Mouse (Mus musculus) hindbrain, embryonic 14.5 days (tissue): Measurements from ENCODE around the gene Vezt. TPM values are rescaled to one million over a fixed set of nuclear protein-coding genes. Genes with fewer than 3 reads are reported as not detected.

Source experiments
- ATAC-seq: fragments of 200-750 bp; cut with Nextera tagmentation; 2 replicates; pipeline ENCODE4 v1.8.0; 2017; ENCODE audit warnings: moderate number of reproducible peaks, mild to moderate bottlenecking, moderate TSS enrichment, moderate library complexity; ENCODE audit not compliant: low FRiP score
- DNase-seq: peaks from one replicate; pipeline ENCODE4 v3.0.0-alpha.2; 2015; ENCODE audit warnings: low spot score
- H3K27ac ChIP-seq: fragments of 300-500 bp; sonication (generic); 2 replicates; pipeline ENCODE4 v1.5.1; 2014; ENCODE audit warnings: mild to moderate bottlenecking, moderate library complexity
- H3K27me3 ChIP-seq: fragments of 300-500 bp; sonication (generic); 2 replicates; pipeline ENCODE4 v1.6.1; 2014; ENCODE audit warnings: mild to moderate bottlenecking, low read length, mixed read lengths; ENCODE audit not compliant: control insufficient read depth, insufficient read depth
- H3K36me3 ChIP-seq: fragments of 300-500 bp; sonication (generic); replicated peaks from 2 replicates; pipeline ENCODE4 v1.6.1; 2014; ENCODE audit not compliant: control insufficient read depth, insufficient read depth
- H3K4me1 ChIP-seq: fragments of 300-500 bp; sonication (generic); replicated peaks from 2 replicates; pipeline ENCODE4 v1.6.1; 2014; ENCODE audit warnings: antibody characterized with exemption, low read length, mixed read lengths; ENCODE audit not compliant: control insufficient read depth, insufficient read depth
- H3K4me2 ChIP-seq: fragments of 300-500 bp; sonication (generic); replicated peaks from 2 replicates; pipeline ENCODE4 v1.6.1; 2014; ENCODE audit warnings: mild to moderate bottlenecking, moderate library complexity
- H3K4me3 ChIP-seq: fragments of 300-500 bp; sonication (generic); replicated peaks from 2 replicates; pipeline ENCODE4 v1.5.1; 2014; ENCODE audit warnings: mild to moderate bottlenecking, low read length
- H3K9ac ChIP-seq: fragments of 300-500 bp; sonication (generic); 2 replicates; pipeline ENCODE4 v1.6.1; 2014
- H3K9me3 ChIP-seq: fragments of 300-500 bp; sonication (generic); 2 replicates; pipeline ENCODE4 v1.6.1; 2016; ENCODE audit warnings: low read length; ENCODE audit not compliant: control insufficient read depth
- WGBS: fragments of 180-500 bp; shearing (Covaris S2); extraction: QIAGEN DNeasy Blood & Tissue Kit; methylation state at CpG from one replicate; pipeline ENCODE4 v1.1.7; 2014; 5-methylcytosine and 5-hydroxymethylcytosine counted together
- polyA plus RNA-seq: library from polyadenylated mRNA; unstranded; fragments of >200 nt; fragmentation: Nextera tagmentation; extraction: Ambion mirVana; gene quantifications from 2 replicates; pipeline ENCODE4 v1.2.1, GENCODE M21; 2014

Vezt gene
- polyA plus RNA-seq, 1 experiment from 2014 or later, result 56.5 TPM

DNA sequence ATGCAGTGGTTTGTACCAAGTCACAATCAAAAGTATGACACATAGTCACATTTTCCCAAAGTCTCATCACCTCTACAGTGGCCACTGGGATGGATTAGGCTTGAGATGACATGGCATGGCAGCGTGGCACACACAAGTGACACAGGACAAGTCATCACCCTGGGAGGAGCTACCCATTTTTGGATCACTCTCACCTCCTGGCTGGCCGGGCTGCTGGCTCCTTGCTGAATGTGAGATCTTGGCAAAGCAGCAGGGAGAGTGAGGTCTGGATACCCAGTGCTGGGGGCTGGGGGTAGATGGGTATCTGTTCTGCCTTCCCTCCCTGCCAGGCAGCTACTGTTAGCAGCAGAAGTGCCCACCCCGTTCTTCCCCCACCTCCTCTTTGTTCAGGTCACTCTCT is 31.3 kb upstream of the Vezt start:
- WGBS, result 81% methylated on average over 3 of the region's 3 CpGs

GRCm38 (mm10) chr10:94062357-94062756 is 26.7 kb upstream of the Vezt start:
- H3K36me3 ChIP-seq, result no peaks in the 10 kb centered on the region
- no peaks in the 10 kb centered on the region for H3K9me3 ChIP-seq
- no peak overlapping the region for H3K9ac ChIP-seq
- no peak for DNase-seq
- no peak overlapping the region for H3K4me3 ChIP-seq
- no peaks in the 10 kb centered on the region for H3K27me3 ChIP-seq
- 70% methylated on average over 5 of the region's 5 CpGs for WGBS
- ATAC-seq, result no peak
- H3K4me2 ChIP-seq, result no peak overlapping the region
- no peak overlapping the region for H3K27ac ChIP-seq
- H3K4me1 ChIP-seq, result no peaks in the 10 kb centered on the region

More for the DNA sequence above, 31.3 kb upstream of the Vezt start:
- H3K9ac ChIP-seq, result no peak overlapping the region
- no peak for DNase-seq
- no peaks in the 10 kb centered on the region for H3K36me3 ChIP-seq
- no peak for ATAC-seq
- no peak overlapping the region for H3K4me2 ChIP-seq
- H3K27me3 ChIP-seq, result no peaks in the 10 kb centered on the region
- H3K4me1 ChIP-seq, result no peaks in the 10 kb centered on the region
- H3K4me3 ChIP-seq, result no peak overlapping the region
- H3K9me3 ChIP-seq, result no peaks in the 10 kb centered on the region
- no peak overlapping the region for H3K27ac ChIP-seq

GRCm38 (mm10) chr10:94060190-94060589 is 24.6 kb upstream of the Vezt start:
- H3K27ac ChIP-seq, result no peak overlapping the region
- WGBS, result 84% methylated on average over 8 of the region's 8 CpGs

GRCm38 (mm10) chr10:94059618-94060055 is 24.0 kb upstream of the Vezt start:
- Histone ChIP-seq H3K4me2 (no peak overlapping the region), H3K27me3 (no peaks in the 10 kb centered on the region), H3K4me1 (no peaks in the 10 kb centered on the region), H3K9me3 (no peaks in the 10 kb centered on the region), H3K36me3 (no peaks in the 10 kb centered on the region), H3K4me3 (no peak overlapping the region), H3K9ac (no peak overlapping the region), H3K27ac (no peak overlapping the region)
- DNase-seq, result no peak
- WGBS, result 94% methylated on average over 8 of the region's 8 CpGs
- no peak for ATAC-seq

More at GRCm38 (mm10) chr10:94060190-94060589, 24.6 kb upstream of the Vezt start:
- no peaks in the 10 kb centered on the region for H3K9me3 ChIP-seq
- H3K4me3 ChIP-seq, result no peak overlapping the region
- no peak overlapping the region for H3K4me2 ChIP-seq
- no peaks in the 10 kb centered on the region for H3K4me1 ChIP-seq
- DNase-seq (no peak), ATAC-seq (no peak)
- H3K9ac ChIP-seq, result no peak overlapping the region
- no peaks in the 10 kb centered on the region for H3K27me3 ChIP-seq
- no peaks in the 10 kb centered on the region for H3K36me3 ChIP-seq

GRCm38 (mm10) chr10:94056487-94056886 is 20.9 kb upstream of the Vezt start:
- no peak for DNase-seq
- 81% methylated on average over 6 of the region's 6 CpGs for WGBS
- Histone ChIP-seq H3K27ac (no peak overlapping the region), H3K9me3 (no peaks in the 10 kb centered on the region), H3K27me3 (no peaks in the 10 kb centered on the region), H3K4me2 (no peak overlapping the region), H3K4me3 (no peak overlapping the region), H3K4me1 (no peaks in the 10 kb centered on the region), H3K9ac (no peak overlapping the region), H3K36me3 (no peaks in the 10 kb centered on the region)
- no peak for ATAC-seq

- Histone ChIP-seq H3K36me3 (0 out of 2 replicates have a peak, but pooled peaks cover 3% of the 10 kb centered on the region), H3K4me3 (no peak overlapping the region), H3K9ac (no peak overlapping the region), H3K9me3 (no peaks in the 10 kb centered on the region), H3K4me1 (no peaks in the 10 kb centered on the region), H3K27ac (no peak overlapping the region), H3K27me3 (no peaks in the 10 kb centered on the region), H3K4me2 (no peak overlapping the region)
- WGBS, result 89% methylated on average over 5 of the region's 5 CpGs
- no peak for DNase-seq
- no peak for ATAC-seq
Observed at GRCm38 (mm10) chr10:94050736-94051135, 15.1 kb upstream of the Vezt start.

DNA sequence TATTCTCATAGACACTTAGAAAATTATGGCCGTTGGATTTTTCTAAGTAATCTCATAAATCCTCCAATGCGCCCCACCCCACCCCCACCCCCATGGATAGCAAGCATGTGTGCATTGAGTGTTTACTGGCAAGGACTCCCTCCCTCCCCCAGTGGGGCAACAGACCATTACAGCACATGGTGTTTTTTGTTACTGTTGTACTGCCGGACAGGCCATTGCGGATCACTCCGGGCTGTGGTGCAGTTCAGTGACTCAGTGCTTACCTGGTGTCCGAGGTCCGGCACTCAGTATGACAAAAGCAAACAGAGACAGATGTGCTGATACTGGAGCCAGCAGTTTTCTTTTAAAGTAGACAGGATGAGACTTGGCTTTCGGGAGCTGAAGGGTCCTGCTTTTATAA is 13.5 kb upstream of the Vezt start:
- Histone ChIP-seq H3K27me3 (no peaks in the 10 kb centered on the region), H3K9me3 (no peaks in the 10 kb centered on the region), H3K36me3 (peaks cover 6% of the 10 kb centered on the region; the same call in 1 of the 2 replicates), H3K4me1 (no peaks in the 10 kb centered on the region), H3K27ac (no peak overlapping the region), H3K4me2 (no peak overlapping the region), H3K4me3 (no peak overlapping the region), H3K9ac (no peak overlapping the region)
- WGBS, result 78% methylated on average over 8 of the region's 8 CpGs
- ATAC-seq, result no peak
- no peak for DNase-seq

- DNase-seq, result no peak
- no peaks in the 10 kb centered on the region for H3K9me3 ChIP-seq
- H3K4me1 ChIP-seq, result no peaks in the 10 kb centered on the region
- H3K27me3 ChIP-seq, result no peaks in the 10 kb centered on the region
- no peak overlapping the region for H3K4me3 ChIP-seq
- no peak overlapping the region for H3K27ac ChIP-seq
- no peak overlapping the region for H3K9ac ChIP-seq
- ATAC-seq, result no peak
- H3K36me3 ChIP-seq, result peaks cover 6% of the 10 kb centered on the region; the same call in 1 of the 2 replicates
- 76% methylated on average over 10 of the region's 10 CpGs for WGBS
- no peak overlapping the region for H3K4me2 ChIP-seq
Observed at GRCm38 (mm10) chr10:94047845-94048559, 12.4 kb upstream of the Vezt start.

DNA sequence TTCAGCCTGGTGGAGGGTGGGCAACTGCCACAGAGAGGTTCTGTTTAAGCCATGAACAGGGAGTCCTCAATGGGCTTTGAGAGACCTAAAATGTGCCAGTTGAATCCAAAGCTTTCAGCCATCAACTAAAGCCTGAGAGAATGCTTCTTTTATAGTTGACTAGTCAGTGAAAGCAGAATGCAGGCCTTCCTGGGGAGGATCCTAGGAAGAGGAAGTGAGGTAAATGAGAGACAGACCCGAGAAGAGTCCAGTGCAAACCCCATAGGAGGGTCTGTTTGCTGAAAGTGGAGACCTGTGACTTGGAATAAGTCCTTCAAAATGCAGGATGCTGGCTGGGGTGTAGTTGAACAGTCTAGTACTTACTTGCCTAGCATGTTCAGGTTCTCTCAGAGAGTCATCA is 11.4 kb upstream of the Vezt start:
- Histone ChIP-seq H3K36me3 (peaks cover 6% of the 10 kb centered on the region; the same call in 1 of the 2 replicates), H3K4me1 (no peaks in the 10 kb centered on the region), H3K9ac (no peak overlapping the region), H3K9me3 (no peaks in the 10 kb centered on the region), H3K4me2 (no peak overlapping the region), H3K27me3 (no peaks in the 10 kb centered on the region), H3K27ac (no peak overlapping the region), H3K4me3 (no peak overlapping the region)
- WGBS, result 50% methylated on average over 1 of the region's 1 CpGs
- ATAC-seq (no peak), DNase-seq (no peak)
